Mouse (Mus musculus): ENCODE measurements around the gene Bcl11a.
"Not testable (repeated sequence)": the region's sequence is repeated elsewhere in the genome, so short reads cannot be mapped to it uniquely, and the experiment has no call there.

Bcl11a gene

GRCm38 (mm10) chr11:24101625-24102024, 23.8 kb downstream of the Bcl11a start:
- DNase-seq: no peak

- no peak for DNase-seq
Measured at GRCm38 (mm10) chr11:24102372-24102771, 24.5 kb downstream of the Bcl11a start.

GRCm38 (mm10) chr11:24103128-24103742, 25.4 kb downstream of the Bcl11a start:
- DNase-seq: no peak

GRCm38 (mm10) chr11:24107414-24107813, 29.6 kb downstream of the Bcl11a start:
- DNase-seq: no peak

GRCm38 (mm10) chr11:24108974-24109373, 31.1 kb downstream of the Bcl11a start:
- DNase-seq: no peak

GRCm38 (mm10) chr11:24109388-24109787, 31.5 kb downstream of the Bcl11a start:
- no peak for DNase-seq

- DNase-seq: no peak
Measured at GRCm38 (mm10) chr11:24110113-24110512, 32.3 kb downstream of the Bcl11a start.

GRCm38 (mm10) chr11:24111720-24112119, 33.9 kb downstream of the Bcl11a start:
- no peak for DNase-seq

- DNase-seq: no peak
Measured at GRCm38 (mm10) chr11:24115017-24115752, 37.3 kb downstream of the Bcl11a start.

GRCm38 (mm10) chr11:24116041-24116440, 38.2 kb downstream of the Bcl11a start:
- no peak for DNase-seq

- DNase-seq: no peak
Measured at GRCm38 (mm10) chr11:24116582-24117318, 38.9 kb downstream of the Bcl11a start.

GRCm38 (mm10) chr11:24121136-24121535, 43.3 kb downstream of the Bcl11a start:
- no peak for DNase-seq

GRCm38 (mm10) chr11:24122899-24123298, 45.0 kb downstream of the Bcl11a start:
- no peak for DNase-seq

- no peak for DNase-seq
Measured at GRCm38 (mm10) chr11:24123991-24124390, 46.1 kb downstream of the Bcl11a start.

- DNase-seq: no peak
Measured at GRCm38 (mm10) chr11:24125098-24125497, 47.2 kb downstream of the Bcl11a start.

GRCm38 (mm10) chr11:24128001-24128400, 50.1 kb downstream of the Bcl11a start:
- DNase-seq: no peak

GRCm38 (mm10) chr11:24128880-24129279, 51.0 kb downstream of the Bcl11a start:
- DNase-seq: not testable (repeated sequence)

- no peak for DNase-seq
Measured at GRCm38 (mm10) chr11:24129358-24130185, 51.7 kb downstream of the Bcl11a start.

- no peak for DNase-seq
Measured at GRCm38 (mm10) chr11:24130186-24130760, 52.4 kb downstream of the Bcl11a start.

GRCm38 (mm10) chr11:24131818-24132217, 54.0 kb downstream of the Bcl11a start:
- DNase-seq: no peak

- DNase-seq: no peak
Measured at GRCm38 (mm10) chr11:24132358-24132757, 54.5 kb downstream of the Bcl11a start.

- DNase-seq: no peak
Measured at GRCm38 (mm10) chr11:24132853-24133252, 55.0 kb downstream of the Bcl11a start.

Measured in cerebellum, postnatal 25 days (tissue).